Mouse (Mus musculus) forebrain, embryonic 10.5 days (tissue): ENCODE results near the gene Dock9. TPM values are rescaled to one million over a fixed set of nuclear protein-coding genes. Genes with fewer than 3 reads are reported as not detected.

Experiments used
- polyA plus RNA-seq: library from polyadenylated mRNA; unstranded; fragments of >200 nt; fragmentation: Nextera tagmentation; extraction: Ambion mirVana; gene quantifications from 2 replicates; pipeline ENCODE4 v1.2.1, GENCODE M21; 2016

The Dock9 gene
- polyA plus RNA-seq, 1 experiment from 2014 or later, result 3.7 TPM

Other genes starting within 250 kb of the Dock9 start
- 80.7 and 83.1 TPM in 2 replicates for gene Ubac2, start 80.8 kb upstream of the Dock9 start, polyA plus RNA-seq
- 0.23 and 0.55 TPM in 2 replicates for gene Gpr18, start 117.9 kb upstream of the Dock9 start, polyA plus RNA-seq
- gene Gpr183, start 167.4 kb upstream of the Dock9 start, polyA plus RNA-seq, result 1.9 and 2.5 TPM in 2 replicates
- gene Timm8a2, start 236.8 kb upstream of the Dock9 start, polyA plus RNA-seq, result not detected in 2 replicates